Mouse (Mus musculus): Measurements from ENCODE around the gene Dnttip2. TPM values are rescaled to one million over a fixed set of nuclear protein-coding genes. Genes with fewer than 3 reads are reported as not detected.
"Not testable (repeated sequence)": the region's sequence is repeated elsewhere in the genome, so short reads cannot be mapped to it uniquely, and the experiment has no call there.

The Dnttip2 gene
- total RNA-seq (2021), result 10 to 100 TPM; 25.3 to 30.1 TPM
- long read RNA-seq, experiment 1, transcript Dnttip2-201 (7 exons, 2,429 nt), result major isoform, 27 of 31 reads
- long read RNA-seq, experiment 1, partial matches to known transcripts, result 3 of 31 reads
- long read RNA-seq, experiment 1, other reads (novel, unspliced or antisense), result 1 of 31 reads
- long read RNA-seq, experiment 2, transcript Dnttip2-201 (7 exons, 2,429 nt), result major isoform, 19 of 21 reads
- long read RNA-seq, experiment 2, partial matches to known transcripts, result 0 of 21 reads
- long read RNA-seq, experiment 2, other reads (novel, unspliced or antisense), result 1 of 21 reads

DNA sequence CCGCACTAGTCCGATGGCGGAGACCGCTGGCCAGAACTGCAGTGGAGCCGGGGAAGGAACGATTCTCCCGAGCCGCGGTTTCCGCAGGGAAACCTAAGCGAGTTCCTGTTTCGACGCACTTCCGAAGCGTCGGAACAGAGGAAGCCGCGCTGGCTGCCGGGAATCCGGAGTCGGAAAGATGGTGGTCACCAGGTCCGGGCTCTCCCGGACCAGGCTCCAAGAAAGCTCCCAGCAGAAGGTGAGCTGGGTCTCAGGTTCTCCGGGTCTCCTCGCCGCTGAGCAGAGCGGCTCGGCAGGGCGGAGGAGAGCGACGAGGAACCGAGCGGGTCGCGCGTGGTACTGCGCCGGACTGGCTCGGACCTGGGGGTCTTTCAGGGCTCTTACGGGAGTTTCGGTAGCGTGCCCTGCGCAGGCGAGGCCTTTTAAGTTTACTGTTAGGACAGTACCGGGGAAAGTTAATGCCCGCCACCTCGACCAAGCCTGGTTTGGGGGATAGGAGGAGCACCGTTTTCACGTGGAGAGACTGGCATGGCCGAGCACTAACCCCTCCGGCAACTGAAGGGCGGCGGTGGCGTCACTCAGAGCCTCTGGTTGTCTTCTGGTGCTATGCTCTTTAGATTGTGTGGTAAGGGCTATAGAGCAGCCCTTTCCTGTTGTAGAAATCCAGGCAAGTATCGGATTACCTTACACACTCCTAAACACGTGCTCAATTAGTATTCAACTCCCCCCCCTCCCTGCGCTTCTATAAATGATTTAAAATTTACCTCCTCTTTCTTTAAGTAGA is at the start of gene Dnttip2:
Dnttip2 (plus strand) TSS at position 148 of the 784 bp plus-strand sequence.
- DNase-seq, result peak; percentile 94 to 95

- not testable (repeated sequence) for DNase-seq
These were observed 47.2 kb upstream of the Dnttip2 start for GRCm38 (mm10) chr3:122226972-122227371.

DNA sequence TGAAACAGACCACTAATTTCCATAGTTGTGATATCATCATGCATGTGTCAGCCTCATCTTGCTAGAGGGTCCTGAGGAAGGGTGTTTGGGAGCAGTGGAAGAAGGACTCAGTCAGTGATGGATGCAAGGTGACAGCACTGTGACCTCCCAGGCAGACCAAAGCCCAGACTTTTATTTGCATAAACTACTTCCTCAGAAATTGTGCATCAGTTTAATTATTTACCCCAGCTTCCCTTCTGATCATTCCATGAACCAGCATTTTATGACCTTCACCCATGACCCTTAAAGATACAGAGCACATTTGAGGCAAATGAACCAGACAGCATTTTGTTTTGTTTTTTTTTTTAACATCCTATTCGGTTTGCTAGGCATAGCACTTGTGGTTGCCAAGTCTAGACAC is 38.4 kb upstream of the Dnttip2 start:
- DNase-seq, result no peak

DNA sequence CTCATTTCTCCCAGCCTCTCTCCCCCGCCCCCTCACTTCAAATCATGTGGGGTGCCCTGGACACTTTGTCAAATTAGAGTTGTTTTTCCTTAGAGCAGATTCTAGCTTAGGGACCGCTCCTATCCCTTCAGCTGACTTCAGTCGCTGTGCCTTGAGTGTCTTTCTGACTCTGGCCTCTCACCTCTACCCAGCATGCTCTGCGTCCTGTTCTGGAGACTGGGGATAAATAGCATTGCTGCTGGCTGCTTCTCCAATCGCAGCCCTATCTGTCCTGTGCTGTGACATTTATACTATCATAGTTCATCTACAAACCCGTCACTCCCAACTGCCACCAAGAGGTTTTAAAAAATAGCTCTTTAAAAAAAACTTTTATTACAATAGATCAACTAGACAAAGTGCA is 31.3 kb upstream of the Dnttip2 start:
- DNase-seq, result no peak

GRCm38 (mm10) chr3:122243416-122244167 is 30.6 kb upstream of the Dnttip2 start:
- DNase-seq, result no peak

DNA sequence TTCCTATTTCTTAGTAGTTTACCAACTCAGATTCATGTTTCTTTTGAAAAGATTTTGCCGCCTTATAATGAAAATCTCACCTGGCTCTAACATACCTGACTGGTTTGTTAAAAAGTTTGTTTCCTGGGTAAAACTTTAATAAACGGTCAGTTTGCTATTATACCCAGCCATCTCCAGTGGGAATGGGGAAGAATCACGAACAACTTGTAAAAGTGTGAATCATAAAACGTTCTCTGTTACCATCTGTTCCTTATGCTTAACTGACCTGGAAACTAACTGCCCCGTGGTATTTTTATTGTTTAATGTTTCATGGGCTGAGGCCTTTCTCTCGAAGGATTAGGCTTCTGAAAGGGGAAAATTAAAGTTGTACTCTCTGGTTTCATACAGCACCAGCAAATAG is 29.4 kb upstream of the Dnttip2 start:
- DNase-seq, result no peak

DNA sequence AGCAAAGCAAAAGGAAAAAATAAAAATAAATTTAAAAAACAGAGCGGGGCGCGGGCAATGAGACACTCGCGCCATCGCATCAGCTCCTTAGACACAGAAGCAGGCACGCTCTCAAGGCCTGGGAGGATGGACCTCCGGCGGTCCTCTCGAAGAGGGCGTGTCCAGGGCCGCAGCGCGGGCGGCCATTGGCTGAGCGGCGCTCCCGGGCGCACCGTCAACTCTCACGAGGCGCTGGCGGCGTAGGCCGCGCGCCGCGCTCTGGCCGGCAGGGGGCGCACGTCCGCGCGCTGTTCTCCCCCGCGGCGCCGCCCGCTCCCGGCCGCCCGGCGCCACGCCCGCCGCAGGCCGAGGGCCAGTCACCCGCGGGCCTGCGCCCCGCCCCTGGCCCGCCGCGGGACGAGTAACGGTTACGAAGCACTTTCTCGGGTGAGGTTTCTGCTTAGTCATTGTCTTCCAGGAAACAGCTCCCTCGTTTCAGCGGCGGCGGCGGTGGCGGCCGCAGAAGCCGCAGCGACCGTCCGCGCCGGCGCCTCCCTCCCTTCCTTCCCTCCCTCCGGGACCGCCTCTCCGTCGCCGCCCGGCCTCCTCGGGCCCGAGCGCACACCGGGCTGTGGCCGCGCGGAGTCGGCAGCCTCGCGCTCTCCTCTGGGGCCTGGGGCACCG is 28.8 kb upstream of the Dnttip2 start, which contains the start of gene Gclm:
Gclm (plus strand) TSS at position 343 of the 663 bp plus-strand sequence.
- DNase-seq, result peak; percentile 89 to 96

DNA sequence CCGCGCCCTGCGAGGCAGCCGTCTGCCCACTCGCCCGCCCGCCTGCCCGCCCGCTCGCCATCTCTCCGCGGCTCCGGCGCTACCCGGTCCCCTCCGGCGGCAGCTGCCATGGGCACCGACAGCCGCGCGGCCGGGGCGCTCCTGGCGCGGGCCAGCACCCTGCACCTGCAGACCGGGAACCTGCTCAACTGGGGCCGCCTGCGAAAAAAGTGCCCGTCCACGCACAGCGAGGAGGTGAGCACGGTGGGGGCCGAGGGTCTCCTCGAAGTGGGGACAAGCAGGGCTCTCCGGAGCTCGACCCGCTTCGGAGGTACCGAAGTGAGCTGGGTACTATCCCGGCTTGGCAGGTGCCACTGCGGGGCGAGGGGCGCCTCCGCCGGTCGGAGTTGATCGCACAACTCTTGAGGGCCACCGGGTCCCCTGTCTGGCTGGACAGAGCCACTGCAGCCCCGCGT is 28.3 kb upstream of the Dnttip2 start:
- DNase-seq, result peak; percentile 42 to 66

- no peak for DNase-seq
These were observed 27.8 kb upstream of the Dnttip2 start for GRCm38 (mm10) chr3:122246406-122246805.

- DNase-seq, result no peak
These were observed 27.0 kb upstream of the Dnttip2 start for GRCm38 (mm10) chr3:122246986-122247767.

DNA sequence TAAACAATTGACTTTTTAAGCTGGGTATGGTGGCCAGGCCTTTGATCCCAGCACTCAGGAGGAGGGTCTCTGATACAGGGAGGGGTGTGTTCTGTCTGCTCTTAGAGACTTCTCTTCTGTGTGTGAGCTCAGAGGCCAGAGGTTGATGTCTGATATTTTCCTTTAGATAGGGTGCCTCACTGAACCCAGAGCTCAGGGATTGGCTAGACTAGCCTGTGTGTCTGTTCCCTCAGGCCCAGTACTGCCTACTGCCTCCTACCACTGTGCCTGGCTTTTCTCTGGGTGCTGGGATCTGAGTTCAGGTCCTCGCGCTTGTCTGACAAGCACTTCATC is 26.5 kb upstream of the Dnttip2 start:
- DNase-seq, result no peak

- DNase-seq, result no peak
These were observed 21.5 kb upstream of the Dnttip2 start for GRCm38 (mm10) chr3:122252466-122253253.

DNA sequence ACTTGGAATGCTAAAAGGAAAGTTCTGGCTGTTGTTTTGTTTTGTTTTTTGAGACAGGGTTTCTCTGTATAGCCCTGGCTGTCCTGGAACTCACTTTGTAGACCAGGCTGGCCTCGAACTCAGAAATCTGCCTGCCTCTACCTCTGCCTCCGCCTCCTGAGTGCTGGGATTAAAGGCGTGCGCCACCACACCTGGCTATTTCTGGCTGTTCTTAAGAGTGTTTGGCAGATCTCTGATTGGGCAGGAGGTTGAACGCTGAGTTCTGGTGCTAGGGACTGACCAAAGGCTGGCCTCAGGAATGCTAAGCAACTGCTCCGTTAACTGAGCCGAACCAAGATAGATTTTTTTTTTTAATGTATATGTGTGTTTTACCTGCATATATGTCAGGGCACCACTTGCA is 20.1 kb upstream of the Dnttip2 start:
- DNase-seq, result not testable (repeated sequence)

DNA sequence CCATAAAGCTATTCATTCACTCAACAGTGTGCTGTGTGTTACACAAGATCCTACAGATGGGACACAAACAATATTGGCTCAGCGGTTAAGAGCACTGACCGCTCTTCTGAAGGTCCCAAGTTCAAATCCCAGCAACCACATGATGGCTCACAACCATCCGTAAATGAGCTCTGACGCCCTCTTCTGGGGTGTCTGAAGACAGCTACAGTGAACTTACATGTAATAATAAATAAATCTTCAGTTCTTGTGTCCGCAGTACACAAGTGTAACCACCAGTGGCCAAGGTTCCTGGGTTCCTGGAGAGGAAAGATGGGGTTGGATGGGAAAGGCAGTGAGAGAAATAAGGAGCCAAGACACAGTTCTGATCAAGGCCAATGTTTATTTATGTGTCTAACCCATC is 4.2 kb upstream of the Dnttip2 start:
- DNase-seq, result no peak

DNA sequence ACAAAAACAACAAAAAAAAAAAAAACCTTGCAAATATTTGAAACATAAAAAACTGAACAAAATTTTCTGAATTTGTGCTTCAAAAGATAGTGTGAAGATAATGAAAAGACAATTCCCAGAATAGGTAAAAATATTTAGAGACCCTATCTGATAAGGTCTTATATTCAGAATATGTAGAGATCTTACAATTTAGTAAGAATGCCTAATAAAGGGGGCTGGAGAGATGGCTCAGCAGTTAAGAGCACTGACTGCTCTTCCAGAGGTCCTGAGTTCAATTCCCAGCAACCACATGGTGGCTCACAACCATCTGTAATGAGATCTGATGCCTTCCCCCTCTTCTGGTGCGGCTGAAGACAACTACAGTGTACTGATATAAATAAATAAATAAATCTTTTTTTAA is 1.6 kb upstream of the Dnttip2 start:
- DNase-seq, result not testable (repeated sequence)

DNA sequence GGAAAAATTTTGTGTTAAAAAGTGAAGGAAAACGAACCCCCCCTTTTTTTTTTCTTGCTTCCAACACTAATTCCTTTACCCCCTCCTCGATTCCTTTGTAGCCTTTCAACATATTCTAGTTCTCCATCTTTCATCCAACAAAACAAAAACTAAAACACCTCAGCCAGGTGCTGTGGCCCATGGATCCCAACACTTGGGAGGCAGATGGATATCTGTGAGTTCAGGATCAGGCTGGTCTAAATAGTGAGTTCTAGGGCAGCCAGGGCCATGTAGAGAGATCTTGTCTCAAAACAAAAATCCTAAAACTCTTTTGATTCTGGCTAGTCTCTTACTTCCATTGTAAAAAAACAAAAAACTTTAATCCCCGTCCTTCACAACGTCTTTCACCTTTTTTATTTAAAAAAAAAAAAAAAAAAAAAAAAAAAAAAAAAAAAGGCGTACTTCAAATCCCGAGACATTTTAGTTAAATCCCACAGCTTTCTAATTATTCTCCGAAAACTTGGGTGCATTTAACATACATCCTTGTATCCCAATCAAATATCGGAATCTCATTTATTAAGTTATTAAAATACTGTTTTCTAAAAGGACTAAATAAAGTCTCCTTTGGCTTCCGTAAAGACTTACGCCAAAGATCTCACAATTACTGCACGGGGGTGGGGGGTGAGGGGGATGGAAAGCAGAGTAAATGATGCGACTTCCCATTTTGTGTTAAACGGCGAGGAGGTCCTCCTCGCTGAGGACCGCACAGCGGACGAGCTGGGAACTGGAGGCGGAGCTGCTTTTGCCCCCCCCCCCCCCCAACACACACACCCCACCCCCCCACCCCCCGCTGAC is 564 bp upstream of the Dnttip2 start:
- DNase-seq, result no peak

DNA sequence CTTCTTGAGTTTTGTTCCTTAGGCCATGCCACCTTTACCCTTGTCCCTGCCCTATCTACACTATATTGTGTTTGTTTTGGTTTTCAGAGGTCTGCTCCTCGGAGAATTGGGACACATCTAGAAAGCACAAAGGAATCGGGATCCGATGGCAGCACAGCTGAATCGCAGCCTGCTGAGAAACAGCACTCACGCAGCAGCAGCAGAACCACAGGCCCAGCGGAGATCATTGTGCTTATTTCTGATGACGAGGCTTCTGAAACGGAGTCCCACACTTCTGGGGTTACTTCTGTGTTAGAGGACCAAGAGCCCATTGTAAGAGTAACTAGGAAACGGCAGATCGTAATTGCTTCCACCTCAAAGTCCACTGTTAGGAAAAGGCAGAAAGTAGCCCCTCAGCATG is 923 bp downstream of the Dnttip2 start:
- DNase-seq, result no peak

DNA sequence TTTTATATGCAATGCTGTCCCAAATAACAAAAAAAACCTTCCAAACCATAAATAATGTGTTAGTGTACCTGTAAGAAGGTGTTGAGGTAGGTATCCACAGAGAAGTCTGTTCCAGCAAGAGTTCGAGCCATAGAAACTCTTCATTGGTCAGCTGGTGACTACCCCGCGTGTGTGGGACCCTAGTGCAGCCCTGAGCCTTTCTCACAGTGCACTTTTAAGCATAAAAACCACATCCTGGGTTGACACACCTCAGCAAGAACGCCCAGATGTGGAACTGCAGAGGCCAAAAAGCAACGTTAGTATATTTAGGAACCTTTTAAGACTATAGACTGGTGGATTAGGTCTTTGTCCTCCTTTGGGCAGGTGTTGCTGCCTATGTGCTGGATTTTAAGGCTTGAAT is 13.0 kb downstream of the Dnttip2 start:
- no peak for DNase-seq

- no peak for DNase-seq
These were observed 14.5 kb downstream of the Dnttip2 start for GRCm38 (mm10) chr3:122288613-122289195.
